19 mouse cellular contexts compared by ENCODE assay signal in the genomic region with DNA sequence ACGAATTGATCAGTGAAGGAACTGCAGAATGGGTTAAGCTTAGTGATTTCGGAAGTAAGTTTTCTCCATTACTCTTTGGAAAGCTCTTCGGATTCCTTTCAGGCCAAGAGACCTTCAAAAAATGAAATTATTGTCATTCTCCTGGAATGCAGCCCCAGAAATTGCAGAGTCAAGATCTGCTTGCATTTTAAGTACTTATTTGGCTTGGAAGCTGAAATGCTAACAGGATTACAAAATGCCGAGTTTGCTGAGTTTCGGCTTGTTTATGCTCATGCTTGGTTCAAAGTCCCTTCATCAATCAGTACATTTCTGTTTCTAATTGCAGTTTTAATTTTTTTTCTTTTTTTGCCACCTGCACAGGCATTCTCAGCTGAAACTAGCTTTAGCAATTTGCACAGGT.
DNase-seq lines count a peak whose midpoint lies in the region; ATAC-seq and TF ChIP-seq lines count a peak whose summit lies in the region.
"Had no signal": no experiment of that assay in that cellular context is flagged by ENCODE, and none has a peak within 500 bp of the region (broad histone marks: within the 10 kb centered on the region; RNA-seq: fewer than 3 reads in every experiment).

No protein-coding gene starts in this region.

- TF ChIP-seq CTCF in gastrocnemius, adult 2 months (IDR thresholded peaks at IDR 0.05) = no peak
- no peak for TF ChIP-seq CTCF in lung, postnatal 0 days (IDR thresholded peaks at IDR 0.05)

- no peak for ATAC-seq in lung, postnatal 0 days
- no peak for ATAC-seq in intestine, embryonic 16.5 days
- ATAC-seq: forebrain, embryonic 16.5 days; Patski had no signal

- 0 out of 2 replicates have a peak overlapping the region, but pooled peaks have one; percentile 20 for H3K27ac ChIP-seq in gastrocnemius, adult 2 months
- H3K27ac ChIP-seq in lung, postnatal 0 days (ENCODE audit: low read length) = no peak overlapping the region
- no peak overlapping the region for H3K27ac ChIP-seq in intestine, embryonic 16.5 days (ENCODE audit: low read length)
- H3K27ac ChIP-seq: hindbrain, embryonic 14.5 days; layer of hippocampus, adult 2 months; limb, embryonic 13.5 days; liver, embryonic 15.5 days; midbrain, embryonic 12.5 days; neural tube, embryonic 12.5 days had no signal

- H3K4me3 ChIP-seq in gastrocnemius, adult 2 months = no peak overlapping the region
- H3K4me3 ChIP-seq in lung, postnatal 0 days (ENCODE audit: low read depth, low read length) = no peak overlapping the region
- no peak overlapping the region for H3K4me3 ChIP-seq in intestine, embryonic 16.5 days (ENCODE audit: low read length)
- H3K4me3 ChIP-seq: heart, embryonic 12.5 days; layer of hippocampus, adult 2 months; limb, embryonic 13.5 days; liver, embryonic 15.5 days; midbrain, embryonic 12.5 days; neural tube, embryonic 12.5 days had no signal

- H3K4me1 ChIP-seq in lung, postnatal 0 days (ENCODE audit: insufficient read depth, low read depth, low read length) = no peaks in the 10 kb centered on the region
- no peaks in the 10 kb centered on the region for H3K4me1 ChIP-seq in intestine, embryonic 16.5 days (ENCODE audit: control insufficient read depth, insufficient read depth, low read length)
- H3K4me1 ChIP-seq: heart, embryonic 12.5 days; liver, embryonic 15.5 days; midbrain, embryonic 12.5 days; neural tube, embryonic 12.5 days had no signal

- H3K9ac ChIP-seq in lung, postnatal 0 days (replicated peaks; ENCODE audit: low read depth) = no peak overlapping the region
- no peak overlapping the region for H3K9ac ChIP-seq in intestine, embryonic 16.5 days (ENCODE audit: low read depth, low read length)
- H3K9ac ChIP-seq: heart, embryonic 12.5 days; hindbrain, embryonic 14.5 days; limb, embryonic 13.5 days; liver, embryonic 15.5 days; midbrain, embryonic 12.5 days; neural tube, embryonic 12.5 days had no signal

- TF ChIP-seq EP300 in lung, postnatal 0 days (IDR thresholded peaks at IDR 0.05) = no peak

- H3K9me3 ChIP-seq in lung, postnatal 0 days (ENCODE audit: low read length) = no peaks in the 10 kb centered on the region
- no peaks in the 10 kb centered on the region for H3K9me3 ChIP-seq in intestine, embryonic 16.5 days (ENCODE audit: control insufficient read depth, low read length)
- H3K9me3 ChIP-seq: limb, embryonic 13.5 days; liver, embryonic 15.5 days; midbrain, embryonic 12.5 days; neural tube, embryonic 12.5 days had no signal

- no peak overlapping the region for H3K4me2 ChIP-seq in lung, postnatal 0 days (replicated peaks; ENCODE audit: low read depth, low read length)
- no peak overlapping the region for H3K4me2 ChIP-seq in intestine, embryonic 16.5 days (ENCODE audit: low read depth, low read length)
- H3K4me2 ChIP-seq: heart, embryonic 12.5 days; hindbrain, embryonic 14.5 days; limb, embryonic 13.5 days; liver, embryonic 15.5 days; midbrain, embryonic 12.5 days; neural tube, embryonic 12.5 days had no signal

- no peaks in the 10 kb centered on the region for H3K36me3 ChIP-seq in lung, postnatal 0 days (ENCODE audit: insufficient read depth, low read length)
- H3K36me3 ChIP-seq in intestine, embryonic 16.5 days (ENCODE audit: control insufficient read depth, insufficient read depth, low read length) = no peaks in the 10 kb centered on the region
- H3K36me3 ChIP-seq: heart, embryonic 12.5 days; limb, embryonic 13.5 days; liver, embryonic 15.5 days; midbrain, embryonic 12.5 days; neural tube, embryonic 12.5 days had no signal

- no peaks in the 10 kb centered on the region for H3K27me3 ChIP-seq in lung, postnatal 0 days (replicated peaks; ENCODE audit: insufficient read depth, low read length)
- no peaks in the 10 kb centered on the region for H3K27me3 ChIP-seq in intestine, embryonic 16.5 days (replicated peaks; ENCODE audit: control insufficient read depth, insufficient read depth, low read length)
- H3K27me3 ChIP-seq: heart, embryonic 12.5 days; limb, embryonic 13.5 days; liver, embryonic 15.5 days; midbrain, embryonic 12.5 days; neural tube, embryonic 12.5 days; Patski had no signal

- intact Hi-C loops in gastrocnemius, adult 2 months (cut with DNase I) = no loop called here
- intact Hi-C loops in gastrocnemius, postnatal 14 days (cut with DNase I; ENCODE audit: low total_unique reads) = no loop called here

- no peak for DNase-seq in gastrocnemius, adult 2 months
- no peak for DNase-seq in gastrocnemius, postnatal 14 days
- DNase-seq in lung, postnatal 0 days (ENCODE audit: low spot score) = peak; percentile 51
- no peak for DNase-seq in lung, postnatal 4 days
- peak; percentile 5 for DNase-seq in lung, postnatal 10 days
- DNase-seq in skeletal muscle tissue, adult 2 months (ENCODE audit: low read depth, low spot score) = peak; percentile 20
- DNase-seq: heart, adult 11 months; layer of hippocampus, postnatal 36 days; right cerebral cortex, adult 18-20 months had no signal

- WGBS in lung, postnatal 0 days = 55% methylated on average over 5 of the region's 5 CpGs
- 63% methylated on average over 5 of the region's 5 CpGs for WGBS in intestine, embryonic 16.5 days

Comparison
In these comparisons a context has a peak if more than half of its experiments do, and no peak if none do; other contexts are left out.
1. DNase-seq: peak in lung, postnatal 0 days (single experiment), lung, postnatal 10 days (single experiment) and skeletal muscle tissue, adult 2 months (single experiment); none in gastrocnemius, adult 2 months (single experiment), gastrocnemius, postnatal 14 days (single experiment) and lung, postnatal 4 days (0 of 2).